Mouse (Mus musculus) liver, postnatal 0 days (tissue): ENCODE measurements around the gene Uhrf1.

Source experiments
- CTCF ChIP-seq: sonication (generic); IDR thresholded peaks from 2 replicates; pipeline ENCODE4 v1.5.1; 2016; ENCODE audit warnings: antibody characterized with exemption, low read depth
- EP300 ChIP-seq: IDR thresholded peaks from 2 replicates; pipeline ENCODE4 v1.6.1; 2016; ENCODE audit warnings: antibody characterized with exemption, low read depth, mild to moderate bottlenecking

- TF ChIP-seq CTCF (no peak), EP300 (no peak)
Observed at GRCm38 (mm10) chr17:56343466-56343865, 40.3 kb downstream of the Uhrf1 start.
